ENCODE assay signal across 7 mouse cellular contexts in genomic region chr4:149307596-149308490, GRCm38 (mm10). TPM values are rescaled to one million over a fixed set of nuclear protein-coding genes. Genes with fewer than 3 reads are reported as not detected.
A peak's percentile ranks its signal among the peaks of the same experiment; 100 is the strongest.
DNase-seq lines count a peak whose midpoint lies in the region; ATAC-seq lines count a peak whose summit lies in the region.

Gene Kif1b, minus strand, starts transcription at chr4:149307693.

- no peaks in the 10 kb centered on the region for H3K36me3 ChIP-seq in embryonic facial prominence, embryonic 11.5 days (replicated peaks; ENCODE audit: control insufficient read depth, insufficient read depth, low read depth, low read length)
- no peaks in the 10 kb centered on the region for H3K36me3 ChIP-seq in limb, embryonic 11.5 days (ENCODE audit: control insufficient read depth, insufficient read depth, low read length)
- H3K36me3 ChIP-seq in midbrain, embryonic 14.5 days (ENCODE audit: control insufficient read depth, insufficient read depth, low read length): no peaks in the 10 kb centered on the region

- H3K9ac ChIP-seq in embryonic facial prominence, embryonic 11.5 days (replicated peaks; ENCODE audit: low read length): peak within 1 kb of the TSS; percentile 94
- peak within 1 kb of the TSS; percentile 89 for H3K9ac ChIP-seq in limb, embryonic 11.5 days (ENCODE audit: low read length)
- peak within 1 kb of the TSS; percentile 99 for H3K9ac ChIP-seq in midbrain, embryonic 14.5 days (replicated peaks; ENCODE audit: low read length)

- peak within 1 kb of the TSS; percentile 99 for H3K4me3 ChIP-seq in embryonic facial prominence, embryonic 11.5 days (ENCODE audit: low read depth, low read length)
- H3K4me3 ChIP-seq in limb, embryonic 11.5 days (ENCODE audit: low read depth, low read length): peak within 1 kb of the TSS; percentile 94
- H3K4me3 ChIP-seq in midbrain, embryonic 14.5 days (replicated peaks; ENCODE audit: low read depth, low read length): peak within 1 kb of the TSS; percentile 99

- H3K4me2 ChIP-seq in embryonic facial prominence, embryonic 11.5 days (ENCODE audit: low read depth, low read length): peak within 1 kb of the TSS; percentile 76
- peak within 1 kb of the TSS; percentile 65 for H3K4me2 ChIP-seq in limb, embryonic 11.5 days (ENCODE audit: low read depth, severe bottlenecking)
- H3K4me2 ChIP-seq in midbrain, embryonic 14.5 days (ENCODE audit: low read length): peak within 1 kb of the TSS; percentile 76

- WGBS in embryonic facial prominence, embryonic 11.5 days: under 1% methylated on average over 79 of the region's 79 CpGs
- under 1% methylated on average over 79 of the region's 79 CpGs for WGBS in limb, embryonic 11.5 days
- WGBS in midbrain, embryonic 14.5 days: 0% methylated on average over 79 of the region's 79 CpGs

- peak within 1 kb of the TSS; percentile 88 for H3K27ac ChIP-seq in embryonic facial prominence, embryonic 11.5 days (replicated peaks; ENCODE audit: low read depth, low read length)
- peak within 1 kb of the TSS; percentile 83 for H3K27ac ChIP-seq in limb, embryonic 11.5 days (replicated peaks; ENCODE audit: low read depth, low read length)
- peak within 1 kb of the TSS; percentile 98 for H3K27ac ChIP-seq in midbrain, embryonic 14.5 days (replicated peaks; ENCODE audit: low read depth, low read length)

- ATAC-seq in embryonic facial prominence, embryonic 11.5 days (replicated peaks; ENCODE audit: insufficient number of reproducible peaks, low FRiP score, low TSS enrichment, low read depth): peak; percentile 95
- peak; percentile 97 for ATAC-seq in limb, embryonic 11.5 days (ENCODE audit: insufficient number of reproducible peaks, low FRiP score, low TSS enrichment, low read depth)
- ATAC-seq in midbrain, embryonic 14.5 days (ENCODE audit: low FRiP score, low TSS enrichment): peak; percentile 95

- DNase-seq in adrenal gland, postnatal 14 days: peak; percentile 99
- DNase-seq in embryonic facial prominence, embryonic 11.5 days (ENCODE audit: low spot score): peak; percentile 98
- peak; percentile 100 for DNase-seq in heart, adult 11 months
- DNase-seq in kidney, adult 18-20 months: peak; percentile 99
- peak; percentile 100 for DNase-seq in limb, embryonic 11.5 days (ENCODE audit: low spot score)
- peak; percentile 99 for DNase-seq in midbrain, embryonic 14.5 days
- DNase-seq in spleen, adult 18-20 months: peak; percentile 95 to 99

- no peaks in the 10 kb centered on the region for H3K4me1 ChIP-seq in embryonic facial prominence, embryonic 11.5 days (ENCODE audit: control insufficient read depth, insufficient read depth, low read length)
- 0 out of 2 replicates have a peak, but pooled peaks cover 4% of the 10 kb centered on the region for H3K4me1 ChIP-seq in limb, embryonic 11.5 days (ENCODE audit: control insufficient read depth, insufficient read depth, low read length)
- H3K4me1 ChIP-seq in midbrain, embryonic 14.5 days (ENCODE audit: control insufficient read depth, insufficient read depth, low read length): peaks cover 39% of the 10 kb centered on the region

- H3K27me3 ChIP-seq in embryonic facial prominence, embryonic 11.5 days (ENCODE audit: control insufficient read depth, insufficient read depth, low read length): no peaks in the 10 kb centered on the region
- no peaks in the 10 kb centered on the region for H3K27me3 ChIP-seq in limb, embryonic 11.5 days (ENCODE audit: control insufficient read depth, insufficient read depth, low read length)
- no peaks in the 10 kb centered on the region for H3K27me3 ChIP-seq in midbrain, embryonic 14.5 days (ENCODE audit: control insufficient read depth, insufficient read depth, low read length)

- no peaks in the 10 kb centered on the region for H3K9me3 ChIP-seq in embryonic facial prominence, embryonic 11.5 days (replicated peaks; ENCODE audit: control insufficient read depth, low read length)
- H3K9me3 ChIP-seq in limb, embryonic 11.5 days (ENCODE audit: control insufficient read depth, low read length): no peaks in the 10 kb centered on the region
- H3K9me3 ChIP-seq in midbrain, embryonic 14.5 days (ENCODE audit: control insufficient read depth, low read length): no peaks in the 10 kb centered on the region

RNA-seq across cellular contexts. Expression of gene Kif1b, which starts in this region (rescaled TPM):
- 132 TPM in 2 replicates for total RNA-seq in adrenal gland, postnatal 14 days (2021)
- 45.1 and 50.1 TPM in 2 replicates for polyA plus RNA-seq in embryonic facial prominence, embryonic 11.5 days (2014; fragmentation: Nextera tagmentation; extraction: Ambion mirVana)
- 35.6 and 41.7 TPM in 2 replicates for polyA plus RNA-seq in limb, embryonic 11.5 days (2014; fragmentation: Nextera tagmentation; extraction: Ambion mirVana)
- 152 and 202 TPM in 2 replicates for polyA plus RNA-seq in midbrain, embryonic 14.5 days (2014; fragmentation: Nextera tagmentation; extraction: Ambion mirVana)

Comparison
In these comparisons a context has a peak if more than half of its experiments do, and no peak if none do; other contexts are left out.
1. Peak in every context shown above with its lines: DNase-seq, ATAC-seq, H3K4me3 ChIP-seq and H3K27ac ChIP-seq.